Mouse (Mus musculus) lung, postnatal 0 days (tissue): ENCODE measurements around the gene March4. TPM values are rescaled to one million over a fixed set of nuclear protein-coding genes. Genes with fewer than 3 reads are reported as not detected.

Experiments
- ATAC-seq: fragments of 200-750 bp; cut with Nextera tagmentation; 2 replicates; pipeline ENCODE4 v1.8.0; 2017; ENCODE audit warnings: moderate library complexity
- DNase-seq: peaks from one replicate; pipeline ENCODE4 v3.0.0-alpha.2; 2016; ENCODE audit warnings: low spot score
- H3K27ac ChIP-seq: fragments of 300-500 bp; sonication (generic); 2 replicates; pipeline ENCODE4 v1.5.1; 2014; ENCODE audit warnings: antibody characterized with exemption, mild to moderate bottlenecking, low read length, mixed read lengths
- H3K27me3 ChIP-seq: fragments of 300-500 bp; sonication (generic); replicated peaks from 2 replicates; pipeline ENCODE4 v1.6.1; 2014; ENCODE audit warnings: low read length, mixed read lengths; ENCODE audit not compliant: insufficient read depth
- H3K36me3 ChIP-seq: fragments of 300-500 bp; sonication (generic); 2 replicates; pipeline ENCODE4 v1.6.1; 2014; ENCODE audit warnings: low read length, mixed read lengths; ENCODE audit not compliant: insufficient read depth
- H3K4me1 ChIP-seq: fragments of 300-500 bp; sonication (generic); 2 replicates; pipeline ENCODE4 v1.6.1; 2014; ENCODE audit warnings: antibody characterized with exemption, low read depth, low read length, mixed read lengths; ENCODE audit not compliant: insufficient read depth
- H3K4me2 ChIP-seq: fragments of 300-500 bp; sonication (generic); replicated peaks from 2 replicates; pipeline ENCODE4 v1.6.1; 2014; ENCODE audit warnings: low read depth, mild to moderate bottlenecking, low read length, moderate library complexity, mixed read lengths
- H3K4me3 ChIP-seq: fragments of 300-500 bp; sonication (generic); 2 replicates; pipeline ENCODE4 v1.5.1; 2014; ENCODE audit warnings: low read depth, low read length
- H3K9ac ChIP-seq: fragments of 300-500 bp; sonication (generic); replicated peaks from 2 replicates; pipeline ENCODE4 v1.6.1; 2014; ENCODE audit warnings: low read depth, mild to moderate bottlenecking
- H3K9me3 ChIP-seq: fragments of 300-500 bp; sonication (generic); 2 replicates; pipeline ENCODE4 v1.6.1; 2016; ENCODE audit warnings: low read length, mixed read lengths
- CTCF ChIP-seq: IDR thresholded peaks from 2 replicates; pipeline ENCODE4 v1.5.1; 2016; ENCODE audit warnings: antibody characterized with exemption, mild to moderate bottlenecking
- EP300 ChIP-seq: IDR thresholded peaks from 2 replicates; pipeline ENCODE4 v1.6.1; 2016; ENCODE audit warnings: antibody characterized with exemption, mild to moderate bottlenecking, control low read depth
- WGBS: fragments of 180-500 bp; shearing (Covaris S2); extraction: QIAGEN DNeasy Blood & Tissue Kit; methylation state at CpG from one replicate; pipeline ENCODE4 v1.1.7; 2014; 5-methylcytosine and 5-hydroxymethylcytosine counted together
- polyA plus RNA-seq: library from polyadenylated mRNA; unstranded; fragments of >200 nt; fragmentation: Nextera tagmentation; extraction: Ambion mirVana; gene quantifications from 2 replicates; pipeline ENCODE4 v1.2.1, GENCODE M21; 2015

March4 gene
- polyA plus RNA-seq, 1 experiment from 2014 or later = 0.06 TPM

DNA sequence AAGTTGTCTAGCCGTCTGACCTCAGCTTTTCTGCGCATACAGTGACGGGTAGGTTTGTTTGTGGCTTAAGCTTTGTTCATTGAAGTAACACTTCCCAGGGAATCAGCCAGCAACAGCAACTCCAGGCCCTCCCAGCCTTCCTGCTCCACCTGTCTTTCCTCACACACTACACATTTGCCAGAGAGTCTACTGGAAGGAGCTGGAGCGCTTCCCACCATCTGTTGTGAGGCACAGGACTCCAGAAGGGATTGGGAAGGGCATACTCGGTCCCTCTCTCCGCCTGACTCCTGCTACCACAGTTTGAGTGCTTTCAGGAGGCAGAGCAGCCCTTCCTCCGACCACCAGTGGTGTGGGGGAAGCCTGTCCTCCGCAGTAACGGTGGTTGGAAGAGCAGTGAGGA is 136.1 kb downstream of the March4 start:
- TF ChIP-seq EP300 (no peak), CTCF (no peak)
- Histone ChIP-seq H3K4me2 (no peak overlapping the region), H3K9me3 (no peaks in the 10 kb centered on the region), H3K27me3 (no peaks in the 10 kb centered on the region), H3K9ac (no peak overlapping the region), H3K4me3 (no peak overlapping the region), H3K4me1 (no peaks in the 10 kb centered on the region), H3K36me3 (no peaks in the 10 kb centered on the region), H3K27ac (no peak overlapping the region)
- DNase-seq = no peak
- ATAC-seq = no peak
- WGBS = 76% methylated on average over 9 of the region's 9 CpGs

DNA sequence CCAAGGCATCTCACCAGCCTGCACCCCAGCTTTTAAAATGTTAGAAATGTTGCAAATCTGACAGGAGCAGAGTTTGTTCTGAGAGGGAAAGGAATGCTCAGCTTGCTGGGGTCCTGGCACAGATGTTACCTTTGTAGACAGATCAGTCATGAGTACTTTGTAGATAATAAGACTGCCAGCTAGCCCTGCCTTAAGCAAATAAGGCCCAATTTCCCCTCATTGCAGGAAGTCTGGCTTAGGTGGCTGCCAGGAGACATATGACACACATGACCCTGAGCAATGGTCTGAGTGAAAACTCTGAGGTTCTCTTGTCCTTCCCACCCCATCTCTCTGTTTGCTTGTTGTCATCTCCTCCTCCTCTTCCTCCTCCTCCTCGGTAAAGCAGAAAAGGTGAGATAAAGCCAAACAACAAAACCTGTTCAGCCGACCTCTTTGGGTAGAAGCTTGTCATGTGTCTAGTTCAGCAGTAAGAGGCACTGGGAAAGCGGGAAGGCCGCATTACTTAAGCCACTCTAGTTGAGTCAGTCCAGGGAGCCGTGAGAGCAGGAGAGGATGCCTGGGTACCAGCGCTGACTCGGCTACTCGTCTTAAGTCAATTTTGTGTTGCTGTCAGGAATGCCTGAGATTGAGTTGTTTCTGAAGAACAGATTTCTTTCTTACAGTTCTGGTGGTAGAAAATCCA is 136.9 kb downstream of the March4 start:
- Histone ChIP-seq H3K4me3 (no peak overlapping the region), H3K4me2 (no peak overlapping the region), H3K27me3 (no peaks in the 10 kb centered on the region), H3K9me3 (no peaks in the 10 kb centered on the region), H3K36me3 (no peaks in the 10 kb centered on the region), H3K9ac (no peak overlapping the region), H3K27ac (no peak overlapping the region), H3K4me1 (no peaks in the 10 kb centered on the region)
- TF ChIP-seq EP300 = no peak
- no peak for TF ChIP-seq CTCF
- no peak for DNase-seq
- no peak for ATAC-seq
- WGBS = 57% methylated on average over 8 of the region's 8 CpGs

- Histone ChIP-seq H3K4me2 (no peak overlapping the region), H3K4me3 (no peak overlapping the region), H3K4me1 (no peaks in the 10 kb centered on the region), H3K9ac (no peak overlapping the region), H3K27ac (no peak overlapping the region), H3K9me3 (no peaks in the 10 kb centered on the region), H3K36me3 (no peaks in the 10 kb centered on the region), H3K27me3 (no peaks in the 10 kb centered on the region)
- no peak for DNase-seq
- WGBS = 75% methylated on average over 4 of the region's 4 CpGs
- no peak for ATAC-seq
- TF ChIP-seq EP300 (no peak), CTCF (no peak)
Observed at GRCm38 (mm10) chr1:72390420-72390819, 146.3 kb downstream of the March4 start.

- H3K9me3 ChIP-seq = no peaks in the 10 kb centered on the region
- DNase-seq = peak; percentile 63
- no peaks in the 10 kb centered on the region for H3K27me3 ChIP-seq
- no peak overlapping the region for H3K9ac ChIP-seq
- ATAC-seq = peak; percentile 89
- no peak overlapping the region for H3K4me3 ChIP-seq
- no peaks in the 10 kb centered on the region for H3K36me3 ChIP-seq
- TF ChIP-seq EP300 (no peak), CTCF (peak; percentile 32; the same call in 1 of the 2 replicates)
- H3K4me1 ChIP-seq = no peaks in the 10 kb centered on the region
- WGBS = 62% methylated on average over 5 of the region's 5 CpGs
- H3K4me2 ChIP-seq = no peak overlapping the region
- H3K27ac ChIP-seq = peak overlapping the region; percentile 52; the same call in 1 of the 2 replicates
Observed at GRCm38 (mm10) chr1:72383651-72384050, 153.1 kb downstream of the March4 start.

DNA sequence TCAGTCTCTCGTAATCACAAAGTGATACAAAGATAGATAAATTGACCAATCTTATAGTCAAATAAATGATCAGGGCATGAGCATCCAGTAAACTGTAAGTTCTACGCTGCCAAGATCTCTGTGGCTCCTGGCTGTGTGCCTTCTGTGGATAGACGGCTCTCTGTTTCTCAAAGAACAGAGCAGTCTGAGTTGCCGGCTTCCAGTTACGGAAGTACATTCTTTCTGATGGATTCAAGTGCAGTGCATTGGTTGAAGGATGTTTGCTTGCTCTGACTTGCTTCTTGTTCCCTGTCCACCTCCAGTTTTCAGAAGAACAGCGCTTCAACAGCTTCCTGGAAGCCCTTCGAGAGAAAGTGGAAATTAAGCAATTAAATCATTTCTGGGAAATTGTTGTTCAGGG is 153.7 kb downstream of the March4 start:
- peak; percentile 83 for DNase-seq
- no peak for TF ChIP-seq CTCF
- peak; percentile 71 for TF ChIP-seq EP300

GRCm38 (mm10) chr1:72380544-72380943 is 156.2 kb downstream of the March4 start:
- no peak overlapping the region for H3K27ac ChIP-seq
- 99% methylated on average over 3 of the region's 3 CpGs for WGBS
- ATAC-seq = no peak

More for the DNA sequence above, 153.7 kb downstream of the March4 start:
- WGBS = 56% methylated on average over 7 of the region's 7 CpGs
- H3K27ac ChIP-seq = no peak overlapping the region
- no peak overlapping the region for H3K9ac ChIP-seq
- no peak overlapping the region for H3K4me3 ChIP-seq
- no peaks in the 10 kb centered on the region for H3K27me3 ChIP-seq
- no peak overlapping the region for H3K4me2 ChIP-seq
- no peaks in the 10 kb centered on the region for H3K36me3 ChIP-seq
- no peaks in the 10 kb centered on the region for H3K4me1 ChIP-seq
- no peaks in the 10 kb centered on the region for H3K9me3 ChIP-seq
- peak; percentile 81 for ATAC-seq

More at GRCm38 (mm10) chr1:72380544-72380943, 156.2 kb downstream of the March4 start:
- no peaks in the 10 kb centered on the region for H3K27me3 ChIP-seq
- 0 out of 2 replicates have a peak, but pooled peaks have one; percentile 8 for TF ChIP-seq CTCF
- no peak for TF ChIP-seq EP300
- H3K9me3 ChIP-seq = no peaks in the 10 kb centered on the region
- no peak overlapping the region for H3K9ac ChIP-seq
- H3K4me3 ChIP-seq = no peak overlapping the region
- H3K4me2 ChIP-seq = no peak overlapping the region
- no peaks in the 10 kb centered on the region for H3K36me3 ChIP-seq
- no peak for DNase-seq
- no peaks in the 10 kb centered on the region for H3K4me1 ChIP-seq
